Mouse (Mus musculus) liver, embryonic 14.5 days (tissue): ENCODE measurements around the gene Snx27.

Source experiments
- CTCF ChIP-seq: IDR thresholded peaks from 2 replicates; pipeline ENCODE4 v1.5.1; 2016; ENCODE audit warnings: antibody characterized with exemption, low read depth, control low read depth
- EP300 ChIP-seq: IDR thresholded peaks from 2 replicates; pipeline ENCODE4 v1.6.1; 2016; ENCODE audit warnings: antibody characterized with exemption, low read depth

DNA sequence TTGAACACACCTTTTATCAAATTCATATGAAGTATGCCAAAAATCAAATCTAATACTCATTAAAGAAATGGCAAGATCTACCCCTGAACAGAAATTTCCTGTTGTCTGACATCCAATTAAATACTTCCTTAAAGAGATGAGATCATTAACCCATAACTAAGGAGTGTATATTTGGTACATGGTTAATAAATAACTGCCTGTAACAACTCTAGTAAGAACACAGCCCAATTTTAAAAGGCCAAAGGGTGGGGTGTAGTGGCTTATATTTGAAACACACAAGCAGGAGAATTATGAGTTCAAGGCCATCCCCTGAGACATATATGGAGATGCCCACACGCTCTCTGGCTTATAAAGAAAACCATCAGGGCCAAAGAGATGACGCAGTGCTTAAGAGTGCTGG, 133.1 kb downstream of the Snx27 start:
- no peak for TF ChIP-seq EP300
- TF ChIP-seq CTCF, result no peak
